Mouse (Mus musculus) testis, adult 2 months (tissue): ENCODE measurements around the gene Tmem253.

Experiments used
- CTCF ChIP-seq: fragments of 200-500 bp; IDR thresholded peaks from 2 replicates; pipeline ENCODE4 v1.5.1; 2012; ENCODE audit warnings: low read depth, mild to moderate bottlenecking, inconsistent platforms, low read length, moderate library complexity; ENCODE audit not compliant: control insufficient read depth, insufficient read depth, insufficient replicate concordance
- POLR2A ChIP-seq: fragments of 200-500 bp; IDR thresholded peaks from 2 replicates; pipeline ENCODE4 v1.6.1; 2012; ENCODE audit warnings: low read depth, mild to moderate bottlenecking, inconsistent platforms, low read length, moderate library complexity; ENCODE audit not compliant: control insufficient read depth

- TF ChIP-seq CTCF (no peak), POLR2A (no peak)
These were observed 5.6 kb upstream of the Tmem253 start for GRCm38 (mm10) chr14:52009841-52010240.
